Mouse (Mus musculus): ENCODE data around the gene Eva1c. TPM values are rescaled to one million over a fixed set of nuclear protein-coding genes. Genes with fewer than 3 reads are reported as not detected.

Gene Eva1c
- polyA plus RNA-seq, 1 experiment from 2014 or later, result 0.61 TPM

DNA sequence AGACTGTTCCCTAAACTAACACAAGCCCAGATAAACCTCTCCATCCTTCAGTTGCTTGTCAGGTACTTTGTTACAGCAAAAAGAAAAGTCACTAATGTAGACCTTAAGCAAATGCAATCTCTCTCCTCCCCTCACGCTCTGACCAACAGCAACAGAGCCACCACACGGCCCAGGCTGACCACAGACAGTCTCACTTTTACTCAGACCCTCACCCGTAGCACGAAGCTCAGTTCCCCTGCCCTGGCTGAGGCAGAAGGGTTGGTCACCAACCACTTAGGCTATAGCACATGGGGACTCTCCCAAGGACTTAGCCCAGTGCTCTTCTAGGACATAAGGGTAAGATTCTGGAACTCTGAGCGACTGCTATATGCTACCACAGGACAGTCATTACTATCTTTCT is 27.7 kb upstream of the Eva1c start:
- Histone ChIP-seq H3K27me3 (replicated peaks; ENCODE audit: control insufficient read depth, insufficient read depth, low read length) (no peaks in the 10 kb centered on the region), H3K9me3 (ENCODE audit: control insufficient read depth, low read length) (no peaks in the 10 kb centered on the region), H3K9ac (ENCODE audit: low read depth, low read length) (no peak overlapping the region), H3K27ac (ENCODE audit: low read length) (no peak overlapping the region), H3K36me3 (ENCODE audit: control insufficient read depth, insufficient read depth, low read length) (peaks cover 4% of the 10 kb centered on the region; the same call in 1 of the 2 replicates), H3K4me2 (ENCODE audit: low read depth, low read length) (no peak overlapping the region), H3K4me3 (ENCODE audit: low read length) (no peak overlapping the region), H3K4me1 (ENCODE audit: control insufficient read depth, insufficient read depth, low read length) (no peaks in the 10 kb centered on the region)
- 90% methylated on average over 5 of the region's 5 CpGs for WGBS
- ATAC-seq, result no peak

DNA sequence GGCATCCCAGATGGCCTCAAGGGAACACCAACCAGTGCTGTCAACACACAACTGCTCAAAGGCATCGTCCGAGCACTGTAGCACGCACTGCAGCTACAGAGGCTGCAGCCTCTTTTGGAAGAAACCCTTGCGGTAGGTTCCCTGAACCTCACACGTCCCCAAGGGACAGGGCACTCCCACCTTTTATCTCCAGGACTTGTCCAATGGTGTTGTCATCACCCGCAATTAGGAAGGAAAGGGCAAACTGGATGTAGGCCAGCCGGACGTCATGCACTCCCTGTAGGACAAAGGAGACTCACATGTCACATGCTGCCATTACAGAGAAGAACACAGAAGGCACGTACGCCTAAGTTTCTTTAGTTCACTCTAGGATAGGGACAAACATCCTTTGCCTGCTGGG is 26.7 kb upstream of the Eva1c start:
- peaks cover 11% of the 10 kb centered on the region for H3K36me3 ChIP-seq (ENCODE audit: control insufficient read depth, insufficient read depth, low read length)
- no peak overlapping the region for H3K27ac ChIP-seq (ENCODE audit: low read length)
- H3K9me3 ChIP-seq (ENCODE audit: control insufficient read depth, low read length), result no peaks in the 10 kb centered on the region
- WGBS, result 88% methylated on average over 10 of the region's 10 CpGs
- H3K4me3 ChIP-seq (ENCODE audit: low read length), result no peak overlapping the region
- no peaks in the 10 kb centered on the region for H3K27me3 ChIP-seq (replicated peaks; ENCODE audit: control insufficient read depth, insufficient read depth, low read length)
- H3K4me2 ChIP-seq (ENCODE audit: low read depth, low read length), result no peak overlapping the region
- no peaks in the 10 kb centered on the region for H3K4me1 ChIP-seq (ENCODE audit: control insufficient read depth, insufficient read depth, low read length)
- H3K9ac ChIP-seq (ENCODE audit: low read depth, low read length), result no peak overlapping the region
- no peak for ATAC-seq

DNA sequence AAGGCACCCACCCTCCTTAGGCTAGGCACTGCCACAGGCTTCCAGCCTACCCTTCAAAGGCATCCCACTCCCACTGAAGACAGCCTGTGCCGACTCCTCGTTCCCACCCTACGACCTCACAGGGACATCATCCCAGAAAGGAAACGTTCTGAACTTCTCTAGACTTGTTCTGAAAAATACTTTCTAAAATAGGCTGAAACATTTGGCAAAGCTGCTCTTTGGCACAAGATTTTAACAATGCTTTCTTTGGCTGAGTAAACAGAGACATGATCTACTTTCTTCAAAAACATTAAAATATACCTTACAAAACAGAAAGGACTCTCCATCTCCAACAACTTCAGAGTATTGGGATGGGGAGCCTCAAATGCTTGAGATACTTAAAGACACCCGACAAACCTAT is 25.3 kb upstream of the Eva1c start:
- H3K27ac ChIP-seq (ENCODE audit: low read length), result no peak overlapping the region
- no peaks in the 10 kb centered on the region for H3K9me3 ChIP-seq (ENCODE audit: control insufficient read depth, low read length)
- no peak for ATAC-seq
- no peaks in the 10 kb centered on the region for H3K4me1 ChIP-seq (ENCODE audit: control insufficient read depth, insufficient read depth, low read length)
- peaks cover 11% of the 10 kb centered on the region for H3K36me3 ChIP-seq (ENCODE audit: control insufficient read depth, insufficient read depth, low read length)
- WGBS, result 90% methylated on average over 5 of the region's 5 CpGs
- H3K4me3 ChIP-seq (ENCODE audit: low read length), result no peak overlapping the region
- no peak overlapping the region for H3K9ac ChIP-seq (ENCODE audit: low read depth, low read length)
- H3K27me3 ChIP-seq (replicated peaks; ENCODE audit: control insufficient read depth, insufficient read depth, low read length), result no peaks in the 10 kb centered on the region
- H3K4me2 ChIP-seq (ENCODE audit: low read depth, low read length), result no peak overlapping the region

DNA sequence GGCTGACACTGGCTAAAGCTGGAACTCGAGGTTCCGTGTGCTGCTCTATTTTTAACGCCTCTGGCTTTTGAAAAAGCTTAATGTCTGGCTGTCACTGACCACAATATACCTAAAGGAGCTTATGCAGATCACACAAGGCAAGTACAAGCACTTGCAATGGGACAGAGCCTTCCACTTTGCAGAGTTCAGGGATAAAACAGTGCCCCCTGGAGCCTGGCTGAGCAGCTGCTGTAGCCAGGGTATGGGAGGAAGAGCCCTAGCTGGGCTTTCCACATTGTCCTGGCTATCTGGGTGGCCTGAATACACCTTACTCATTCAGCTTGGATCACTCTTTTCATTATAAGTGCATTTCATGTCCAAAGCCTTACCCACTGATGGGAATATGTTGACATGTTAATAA is 24.6 kb upstream of the Eva1c start:
- Histone ChIP-seq H3K9me3 (ENCODE audit: control insufficient read depth, low read length) (no peaks in the 10 kb centered on the region), H3K4me2 (ENCODE audit: low read depth, low read length) (no peak overlapping the region), H3K4me1 (ENCODE audit: control insufficient read depth, insufficient read depth, low read length) (no peaks in the 10 kb centered on the region), H3K36me3 (ENCODE audit: control insufficient read depth, insufficient read depth, low read length) (peaks cover 11% of the 10 kb centered on the region), H3K27me3 (replicated peaks; ENCODE audit: control insufficient read depth, insufficient read depth, low read length) (no peaks in the 10 kb centered on the region), H3K27ac (ENCODE audit: low read length) (no peak overlapping the region), H3K9ac (ENCODE audit: low read depth, low read length) (no peak overlapping the region), H3K4me3 (ENCODE audit: low read length) (no peak overlapping the region)
- ATAC-seq, result no peak; the same call in 1 of the 2 replicates
- WGBS, result 91% methylated on average over 3 of the region's 3 CpGs

DNA sequence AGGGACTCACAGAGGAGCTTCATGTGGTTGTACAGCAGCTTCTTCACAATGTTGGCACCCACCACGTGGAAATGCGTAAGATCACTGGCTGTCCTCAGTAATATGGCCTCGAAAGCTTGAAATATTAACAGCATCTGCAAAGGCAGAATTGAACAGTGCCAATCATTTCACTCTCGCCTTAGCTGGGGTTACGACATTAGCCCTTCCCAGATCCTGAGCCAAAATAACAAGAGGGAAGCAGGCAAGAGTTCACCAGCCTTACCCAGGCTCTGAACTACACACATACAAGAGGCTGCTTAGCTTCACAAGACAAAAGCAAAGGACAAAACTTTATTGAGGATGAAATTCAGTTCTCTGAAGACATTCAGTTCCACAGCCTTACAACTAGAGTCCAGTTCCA is 22.1 kb upstream of the Eva1c start:
- ATAC-seq, result no peak
- Histone ChIP-seq H3K36me3 (ENCODE audit: control insufficient read depth, insufficient read depth, low read length) (peaks cover 11% of the 10 kb centered on the region; the same call in 1 of the 2 replicates), H3K4me2 (ENCODE audit: low read depth, low read length) (no peak overlapping the region), H3K27me3 (replicated peaks; ENCODE audit: control insufficient read depth, insufficient read depth, low read length) (no peaks in the 10 kb centered on the region), H3K9me3 (ENCODE audit: control insufficient read depth, low read length) (no peaks in the 10 kb centered on the region), H3K9ac (ENCODE audit: low read depth, low read length) (no peak overlapping the region), H3K4me3 (ENCODE audit: low read length) (no peak overlapping the region), H3K4me1 (ENCODE audit: control insufficient read depth, insufficient read depth, low read length) (no peaks in the 10 kb centered on the region), H3K27ac (ENCODE audit: low read length) (no peak overlapping the region)
- WGBS, result 84% methylated on average over 5 of the region's 5 CpGs

DNA sequence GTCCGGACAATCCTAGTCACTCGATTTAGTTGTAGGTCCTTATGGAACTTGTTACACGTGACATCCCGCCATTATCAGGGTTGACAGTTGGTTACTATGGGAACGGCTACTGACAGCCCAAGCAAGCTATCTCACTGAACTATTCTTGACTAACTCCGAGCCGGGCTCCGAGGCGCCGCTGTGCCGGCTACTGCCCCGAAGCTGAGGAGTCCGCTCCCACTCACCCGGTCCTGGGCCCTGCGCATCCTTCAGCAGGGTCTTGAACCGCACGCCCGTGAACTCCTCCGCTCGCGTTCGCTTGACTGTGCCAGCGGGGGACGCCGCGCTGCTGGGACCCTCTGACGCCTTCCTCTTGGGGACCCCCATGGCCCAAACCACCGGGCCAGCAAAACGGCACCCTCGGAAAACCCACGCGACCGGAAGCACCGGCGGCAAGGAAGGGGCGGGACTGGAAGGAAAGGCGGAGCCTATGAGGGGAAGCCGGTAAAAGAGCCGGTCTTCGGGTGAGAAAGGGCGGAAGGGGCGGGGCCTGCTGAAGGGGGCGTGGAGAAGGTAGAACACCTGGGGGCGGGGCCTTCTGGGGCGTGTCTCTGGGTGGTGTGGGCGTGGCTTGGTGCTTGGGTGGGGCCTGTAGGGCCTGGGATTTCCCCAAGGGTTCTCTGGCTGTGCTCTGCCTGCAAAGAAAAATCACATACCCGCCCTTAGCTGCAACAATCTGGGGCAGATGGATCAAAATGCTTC is 16.4 kb upstream of the Eva1c start, which contains the start of gene Urb1:
TSS of gene Urb1 (minus strand) at position 439 of the 741 bp plus-strand sequence.
- peaks cover 4% of the 10 kb centered on the region; the same call in 1 of the 2 replicates for H3K4me1 ChIP-seq (ENCODE audit: control insufficient read depth, insufficient read depth, low read length)
- H3K27ac ChIP-seq (ENCODE audit: low read length), result peak within 1 kb of the TSS; percentile 62
- peak within 1 kb of the TSS; percentile 62 for H3K9ac ChIP-seq (ENCODE audit: low read depth, low read length)
- peak within 1 kb of the TSS; percentile 87 for H3K4me3 ChIP-seq (ENCODE audit: low read length)
- no peaks in the 10 kb centered on the region for H3K9me3 ChIP-seq (ENCODE audit: control insufficient read depth, low read length)
- peak within 1 kb of the TSS; percentile 62 for H3K4me2 ChIP-seq (ENCODE audit: low read depth, low read length)
- WGBS, result under 1% methylated on average over 47 of the region's 47 CpGs
- ATAC-seq, result peak; percentile 97
- H3K27me3 ChIP-seq (replicated peaks; ENCODE audit: control insufficient read depth, insufficient read depth, low read length), result no peaks in the 10 kb centered on the region
- no peaks in the 10 kb centered on the region for H3K36me3 ChIP-seq (ENCODE audit: control insufficient read depth, insufficient read depth, low read length)

DNA sequence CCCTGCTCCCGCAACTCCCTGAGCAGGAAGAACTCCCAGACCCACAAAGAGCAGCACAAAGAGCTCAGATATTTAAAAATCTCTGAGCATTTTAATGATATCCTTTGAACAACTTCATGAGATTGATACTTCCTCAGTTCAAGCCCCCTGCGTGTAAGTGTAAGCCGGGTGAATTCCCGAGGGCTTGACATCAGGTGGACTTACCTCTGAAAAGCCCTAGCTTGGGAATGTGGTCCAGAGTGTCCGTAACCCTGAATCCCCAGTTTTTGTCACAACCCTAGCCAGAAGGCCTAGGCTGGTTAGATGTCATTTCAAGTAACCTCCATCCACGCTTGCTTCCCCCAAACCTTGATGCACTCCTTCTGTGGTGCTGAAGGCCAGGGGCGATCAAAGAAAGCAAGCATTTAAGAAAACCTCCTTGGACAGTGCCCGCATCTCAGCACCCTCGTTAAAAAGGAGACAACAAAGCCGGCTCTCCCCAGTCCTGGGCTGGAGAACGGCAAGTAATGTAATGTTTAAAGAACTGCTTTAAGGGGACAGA is 15.7 kb upstream of the Eva1c start:
- peak overlapping the region; percentile 61 for H3K27ac ChIP-seq (ENCODE audit: low read length)
- H3K9ac ChIP-seq (ENCODE audit: low read depth, low read length), result peak overlapping the region; percentile 62
- no peaks in the 10 kb centered on the region for H3K36me3 ChIP-seq (ENCODE audit: control insufficient read depth, insufficient read depth, low read length)
- H3K4me3 ChIP-seq (ENCODE audit: low read length), result peak overlapping the region; percentile 87
- H3K27me3 ChIP-seq (replicated peaks; ENCODE audit: control insufficient read depth, insufficient read depth, low read length), result no peaks in the 10 kb centered on the region
- ATAC-seq, result peak; percentile 27
- 46% methylated on average over 11 of the region's 11 CpGs for WGBS
- no peaks in the 10 kb centered on the region for H3K9me3 ChIP-seq (ENCODE audit: control insufficient read depth, low read length)
- peaks cover 4% of the 10 kb centered on the region; the same call in 1 of the 2 replicates for H3K4me1 ChIP-seq (ENCODE audit: control insufficient read depth, insufficient read depth, low read length)
- peak overlapping the region; percentile 62 for H3K4me2 ChIP-seq (ENCODE audit: low read depth, low read length)

DNA sequence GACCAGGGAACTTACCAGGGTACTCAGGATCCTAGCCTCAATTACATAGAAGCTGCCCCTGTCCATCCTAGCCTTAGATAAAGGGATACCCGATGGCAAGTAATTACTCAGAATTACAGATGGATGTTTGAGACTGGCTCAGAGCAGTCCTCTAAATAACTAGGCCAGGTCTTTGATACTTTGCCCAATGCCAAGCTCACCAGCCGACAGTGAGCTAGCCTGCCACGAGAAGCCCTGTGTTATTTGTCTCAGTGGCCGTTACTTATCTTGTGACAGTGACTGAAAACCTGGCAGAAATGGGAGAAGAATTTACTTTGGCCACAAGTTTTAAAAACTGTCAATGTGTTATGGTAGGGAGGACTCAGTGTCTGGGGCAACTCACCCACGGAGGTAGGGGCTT is 14.4 kb upstream of the Eva1c start:
- Histone ChIP-seq H3K4me2 (ENCODE audit: low read depth, low read length) (no peak overlapping the region), H3K36me3 (ENCODE audit: control insufficient read depth, insufficient read depth, low read length) (no peaks in the 10 kb centered on the region), H3K9me3 (ENCODE audit: control insufficient read depth, low read length) (no peaks in the 10 kb centered on the region), H3K4me3 (ENCODE audit: low read length) (no peak overlapping the region), H3K4me1 (ENCODE audit: control insufficient read depth, insufficient read depth, low read length) (peaks cover 4% of the 10 kb centered on the region; the same call in 1 of the 2 replicates), H3K9ac (ENCODE audit: low read depth, low read length) (no peak overlapping the region), H3K27ac (ENCODE audit: low read length) (no peak overlapping the region), H3K27me3 (replicated peaks; ENCODE audit: control insufficient read depth, insufficient read depth, low read length) (no peaks in the 10 kb centered on the region)
- ATAC-seq, result no peak
- 79% methylated on average over 5 of the region's 5 CpGs for WGBS

DNA sequence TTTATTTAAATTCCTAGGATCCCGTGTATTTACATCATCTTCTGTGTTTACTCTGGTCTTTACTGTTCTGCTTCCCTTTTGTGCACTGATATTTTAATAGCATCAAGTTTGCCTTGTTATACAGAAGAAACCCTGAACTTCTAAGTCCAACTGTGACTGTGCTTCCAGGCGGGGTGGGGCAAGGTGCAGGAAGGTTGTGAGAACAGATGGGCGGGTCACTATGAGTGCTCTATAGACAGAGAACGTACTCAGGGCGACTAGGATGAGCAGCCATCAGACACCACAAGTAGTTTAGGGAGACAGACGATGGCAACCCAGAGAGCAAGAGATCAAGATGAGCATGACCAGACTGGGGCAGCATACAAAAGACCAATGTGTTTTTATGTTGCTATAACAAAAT is 6.2 kb upstream of the Eva1c start:
- H3K9ac ChIP-seq (ENCODE audit: low read depth, low read length), result no peak overlapping the region
- H3K36me3 ChIP-seq (ENCODE audit: control insufficient read depth, insufficient read depth, low read length), result no peaks in the 10 kb centered on the region
- H3K27me3 ChIP-seq (replicated peaks; ENCODE audit: control insufficient read depth, insufficient read depth, low read length), result no peaks in the 10 kb centered on the region
- peak; percentile 75 for ATAC-seq
- no peak overlapping the region for H3K4me2 ChIP-seq (ENCODE audit: low read depth, low read length)
- H3K9me3 ChIP-seq (ENCODE audit: control insufficient read depth, low read length), result no peaks in the 10 kb centered on the region
- H3K4me3 ChIP-seq (ENCODE audit: low read length), result no peak overlapping the region
- H3K4me1 ChIP-seq (ENCODE audit: control insufficient read depth, insufficient read depth, low read length), result no peaks in the 10 kb centered on the region
- no peak overlapping the region for H3K27ac ChIP-seq (ENCODE audit: low read length)
- WGBS, result 63% methylated on average over 6 of the region's 6 CpGs
